Mouse (Mus musculus) ovary, adult 18-20 months (tissue): Measurements from ENCODE around the gene Slc6a11.
A peak's percentile ranks its signal among the peaks of the same experiment; 100 is the strongest.

Experiments used
- DNase-seq: peaks from one replicate; pipeline ENCODE4 v3.0.0; 2022; ENCODE audit warnings: low spot score, mixed read lengths

Gene Slc6a11

GRCm38 (mm10) chr6:114267979-114268378, 136.9 kb downstream of the Slc6a11 start:
- no peak for DNase-seq

GRCm38 (mm10) chr6:114269589-114269988, 138.5 kb downstream of the Slc6a11 start:
- no peak for DNase-seq

GRCm38 (mm10) chr6:114270799-114271198, 139.8 kb downstream of the Slc6a11 start:
- no peak for DNase-seq

GRCm38 (mm10) chr6:114272279-114272678, 141.2 kb downstream of the Slc6a11 start:
- DNase-seq: no peak

- DNase-seq: no peak
Measured at GRCm38 (mm10) chr6:114273997-114274728, 143.1 kb downstream of the Slc6a11 start.

GRCm38 (mm10) chr6:114275800-114276199, 144.8 kb downstream of the Slc6a11 start:
- DNase-seq: no peak

- DNase-seq: peak; percentile 16
Measured at GRCm38 (mm10) chr6:114282469-114283277, 151.6 kb downstream of the Slc6a11 start, which contains the start of gene Slc6a1. Gene Slc6a1, plus strand, starts transcription at chr6:114282635.

GRCm38 (mm10) chr6:114283278-114283770, 152.3 kb downstream of the Slc6a11 start:
- DNase-seq: no peak

GRCm38 (mm10) chr6:114283927-114284703, 153.1 kb downstream of the Slc6a11 start:
- no peak for DNase-seq

GRCm38 (mm10) chr6:114285424-114285823, 154.4 kb downstream of the Slc6a11 start:
- DNase-seq: no peak

- DNase-seq: no peak
Measured at GRCm38 (mm10) chr6:114289106-114289505, 158.1 kb downstream of the Slc6a11 start.

GRCm38 (mm10) chr6:114290184-114290583, 159.1 kb downstream of the Slc6a11 start:
- DNase-seq: no peak

GRCm38 (mm10) chr6:114290929-114291328, 159.9 kb downstream of the Slc6a11 start:
- DNase-seq: no peak

- no peak for DNase-seq
Measured at GRCm38 (mm10) chr6:114291396-114291795, 160.4 kb downstream of the Slc6a11 start.

GRCm38 (mm10) chr6:114293511-114293910, 162.5 kb downstream of the Slc6a11 start:
- DNase-seq: no peak

- no peak for DNase-seq
Measured at GRCm38 (mm10) chr6:114295086-114295485, 164.0 kb downstream of the Slc6a11 start.

GRCm38 (mm10) chr6:114297260-114298002, 166.4 kb downstream of the Slc6a11 start:
- no peak for DNase-seq
